Mouse (Mus musculus): Measurements from ENCODE around the gene Gpr55.

DNA sequence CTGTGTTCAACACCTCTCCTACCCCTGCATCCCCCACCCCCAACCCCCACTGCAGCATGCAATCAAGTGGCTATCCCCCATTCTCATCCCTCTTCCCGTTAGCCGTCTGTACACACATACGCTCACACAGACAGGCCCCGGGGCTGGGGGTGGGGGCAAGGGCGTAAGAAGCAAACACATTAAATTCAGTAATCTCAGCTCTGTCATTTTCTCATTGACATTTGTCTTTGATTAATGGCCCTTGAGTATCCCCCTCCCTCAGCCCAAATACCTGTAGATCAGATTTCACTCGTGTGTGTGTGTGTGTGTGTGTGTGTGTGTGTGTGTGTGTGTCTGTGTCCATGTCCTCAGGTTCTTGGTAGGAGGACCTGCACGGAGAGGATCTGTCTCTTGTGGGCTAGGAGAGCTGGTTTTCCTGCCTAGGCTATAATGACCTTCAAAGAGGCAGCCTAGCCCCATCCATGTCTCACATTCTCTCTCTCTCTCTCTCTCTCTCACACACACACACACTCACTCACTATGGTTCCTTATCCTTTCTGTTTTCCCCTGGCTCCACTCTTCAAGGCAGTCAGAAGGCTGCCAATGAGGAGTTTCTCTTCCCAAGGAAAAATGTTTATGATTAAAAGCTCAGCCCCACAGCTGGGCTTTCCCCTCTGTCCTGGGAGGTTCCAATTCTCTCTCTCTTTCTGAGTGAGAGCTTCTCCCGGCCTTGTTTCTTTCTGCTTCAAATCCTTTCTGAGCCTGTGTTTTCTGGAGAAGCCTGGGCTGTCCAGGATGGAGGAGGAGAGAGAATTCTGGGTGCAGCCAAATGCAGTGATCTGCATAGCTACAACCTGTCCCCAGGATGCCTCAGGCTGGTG lies 62.7 kb downstream of the Gpr55 start:
- no peak for TF ChIP-seq CTCF (IDR thresholded peaks at IDR 0.05; ENCODE audit: low read depth, low read length)
- TF ChIP-seq POLR2A (IDR thresholded peaks at IDR 0.05; ENCODE audit: borderline replicate concordance, low read depth, low read length): no peak

Measured in bone marrow macrophage, adult 2 months (primary cell).